Mouse (Mus musculus): ENCODE measurements around the gene Rtn3. TPM values are rescaled to one million over a fixed set of nuclear protein-coding genes. Genes with fewer than 3 reads are reported as not detected.

Gene Rtn3
- 100 to 1,000 TPM; 733 to 764 TPM for total RNA-seq (2021)
- long read RNA-seq, experiment 1, full-length matches to known transcripts = 512 of 597 reads
- long read RNA-seq, experiment 1, partial matches to known transcripts = 19 of 597 reads
- long read RNA-seq, experiment 1, other reads (novel, unspliced or antisense) = 66 of 597 reads
- long read RNA-seq, experiment 2, full-length matches to known transcripts = 708 of 815 reads
- long read RNA-seq, experiment 2, partial matches to known transcripts = 19 of 815 reads
- long read RNA-seq, experiment 2, other reads (novel, unspliced or antisense) = 88 of 815 reads

GRCm38 (mm10) chr19:7482599-7483511 is at the start of gene Rtn3:
Gene Rtn3, minus strand, starts transcription at chr19:7483281.
- peak; percentile 97 for DNase-seq (ENCODE audit: low spot score in 2 of 2)
- no peak for TF ChIP-seq CTCF (conservative IDR thresholded peaks at IDR 0.05)
- Histone ChIP-seq H3K4me3 (peak within 1 kb of the TSS; percentile 88), H3K27ac (peak within 1 kb of the TSS; percentile 99)

- peak overlapping the region; percentile 47; the same call in 1 of the 2 replicates for H3K27ac ChIP-seq
- TF ChIP-seq CTCF (conservative IDR thresholded peaks at IDR 0.05) = no peak
Observed at GRCm38 (mm10) chr19:7531906-7532305, 48.8 kb upstream of the Rtn3 start.

GRCm38 (mm10) chr19:7528639-7529428 is 45.8 kb upstream of the Rtn3 start:
- H3K4me3 ChIP-seq = no peak overlapping the region
- peak; percentile 94 for TF ChIP-seq CTCF (conservative IDR thresholded peaks at IDR 0.05)
- peak; percentile 47 to 77 for DNase-seq (ENCODE audit: low spot score in 2 of 2)
- H3K27ac ChIP-seq = no peak overlapping the region

More at GRCm38 (mm10) chr19:7531906-7532305, 48.8 kb upstream of the Rtn3 start:
- no peak overlapping the region for H3K4me3 ChIP-seq
- DNase-seq (ENCODE audit: low spot score in 2 of 2) = no peak

GRCm38 (mm10) chr19:7524879-7525278 is 41.8 kb upstream of the Rtn3 start:
- H3K4me3 ChIP-seq = no peak overlapping the region
- TF ChIP-seq CTCF (conservative IDR thresholded peaks at IDR 0.05) = no peak
- H3K27ac ChIP-seq = no peak overlapping the region
- no peak for DNase-seq (ENCODE audit: low spot score in 2 of 2)

GRCm38 (mm10) chr19:7523781-7524180 is 40.7 kb upstream of the Rtn3 start:
- DNase-seq (ENCODE audit: low spot score in 2 of 2) = no peak
- no peak overlapping the region for H3K4me3 ChIP-seq
- no peak for TF ChIP-seq CTCF (conservative IDR thresholded peaks at IDR 0.05)
- H3K27ac ChIP-seq = no peak overlapping the region

DNA sequence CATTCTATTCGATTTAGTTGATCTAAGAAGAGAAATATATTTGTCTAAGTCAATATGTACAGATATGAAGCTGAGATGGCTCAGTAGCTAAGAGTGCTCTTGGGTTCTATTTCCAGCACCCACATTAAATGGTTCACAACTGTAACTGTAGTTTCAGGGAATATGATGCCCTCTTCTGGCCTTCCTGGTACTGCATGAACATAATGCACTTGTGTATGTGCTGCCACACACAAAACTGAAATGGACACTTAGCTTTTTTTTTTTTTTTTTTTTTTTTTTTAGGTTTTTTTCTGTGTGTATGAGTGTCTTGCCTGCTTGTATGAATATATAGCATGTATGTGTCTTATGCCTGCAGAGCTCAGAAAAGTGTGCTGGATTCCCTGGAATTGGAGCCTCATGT is 40.2 kb upstream of the Rtn3 start:
- no peak overlapping the region for H3K4me3 ChIP-seq
- no peak overlapping the region for H3K27ac ChIP-seq
- peak; percentile 60 for TF ChIP-seq CTCF (conservative IDR thresholded peaks at IDR 0.05)
- DNase-seq (ENCODE audit: low spot score in 2 of 2) = no peak

DNA sequence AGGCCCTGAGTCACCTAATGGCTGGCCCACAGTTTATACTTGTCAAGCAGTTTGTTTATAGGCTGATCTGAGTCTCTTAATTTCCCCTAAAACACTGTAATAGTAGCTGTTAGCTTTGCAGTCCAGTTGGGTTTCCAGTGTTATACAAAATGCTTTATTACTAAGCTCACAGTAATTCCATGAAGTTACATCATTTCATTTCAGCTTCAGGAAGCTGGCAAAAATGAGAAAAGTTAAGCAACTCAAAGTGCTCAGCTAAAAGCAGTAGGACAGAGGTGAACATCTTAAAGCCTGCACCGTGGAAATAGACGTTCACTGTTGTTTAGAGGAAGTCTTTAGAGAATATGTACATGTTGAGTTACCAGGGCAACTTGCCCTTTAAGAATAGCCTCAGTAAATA is 39.8 kb upstream of the Rtn3 start:
- TF ChIP-seq CTCF (conservative IDR thresholded peaks at IDR 0.05) = no peak
- H3K4me3 ChIP-seq = no peak overlapping the region
- no peak overlapping the region for H3K27ac ChIP-seq
- no peak for DNase-seq (ENCODE audit: low spot score in 2 of 2)

- DNase-seq (ENCODE audit: low spot score in 2 of 2) = no peak
- H3K27ac ChIP-seq = no peak overlapping the region
- no peak overlapping the region for H3K4me3 ChIP-seq
- no peak for TF ChIP-seq CTCF (conservative IDR thresholded peaks at IDR 0.05)
Observed at GRCm38 (mm10) chr19:7521619-7522018, 38.5 kb upstream of the Rtn3 start.

- Histone ChIP-seq H3K4me3 (no peak overlapping the region), H3K27ac (no peak overlapping the region)
- no peak for DNase-seq (ENCODE audit: low spot score in 2 of 2)
- TF ChIP-seq CTCF (conservative IDR thresholded peaks at IDR 0.05) = no peak
Observed at GRCm38 (mm10) chr19:7516437-7516836, 33.4 kb upstream of the Rtn3 start.

GRCm38 (mm10) chr19:7508026-7508425 is 24.9 kb upstream of the Rtn3 start:
- peak in 1 of 2 experiments; percentile 27 for DNase-seq (ENCODE audit: low spot score in 2 of 2)

GRCm38 (mm10) chr19:7506321-7506720 is 23.2 kb upstream of the Rtn3 start:
- no peak for TF ChIP-seq CTCF (conservative IDR thresholded peaks at IDR 0.05)
- no peak overlapping the region for H3K4me3 ChIP-seq
- H3K27ac ChIP-seq = no peak overlapping the region
- DNase-seq (ENCODE audit: low spot score in 2 of 2) = no peak

More at GRCm38 (mm10) chr19:7508026-7508425, 24.9 kb upstream of the Rtn3 start:
- peak; percentile 67 for TF ChIP-seq CTCF (conservative IDR thresholded peaks at IDR 0.05)
- Histone ChIP-seq H3K4me3 (no peak overlapping the region), H3K27ac (no peak overlapping the region)

GRCm38 (mm10) chr19:7502432-7502831 is 19.4 kb upstream of the Rtn3 start:
- no peak overlapping the region for H3K4me3 ChIP-seq
- TF ChIP-seq CTCF (conservative IDR thresholded peaks at IDR 0.05) = no peak
- H3K27ac ChIP-seq = no peak overlapping the region
- no peak for DNase-seq (ENCODE audit: low spot score in 2 of 2)

DNA sequence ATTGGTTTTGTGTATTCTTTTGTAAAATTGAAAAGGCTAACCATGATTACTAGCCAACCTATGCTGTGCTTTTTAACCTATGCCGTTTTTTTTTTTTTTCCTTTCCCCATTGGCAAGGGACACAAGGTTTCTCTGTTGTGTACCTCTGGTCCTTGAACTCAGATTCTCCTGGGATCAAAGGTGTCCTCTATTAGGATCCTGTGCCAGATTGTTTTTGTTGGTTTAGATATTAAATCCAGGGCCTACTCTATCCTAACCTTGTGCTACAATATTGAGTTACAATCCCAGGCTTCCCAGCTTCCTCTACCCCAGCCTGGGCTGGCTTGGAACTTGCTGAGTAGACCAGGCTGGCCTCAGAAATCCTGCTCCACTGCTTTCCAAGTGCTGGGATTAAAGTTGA is 17.6 kb upstream of the Rtn3 start:
- Histone ChIP-seq H3K27ac (no peak overlapping the region), H3K4me3 (no peak overlapping the region)
- DNase-seq (ENCODE audit: low spot score in 2 of 2) = no peak
- TF ChIP-seq CTCF (conservative IDR thresholded peaks at IDR 0.05) = no peak

All from layer of hippocampus, adult 2 months (tissue).